Mouse (Mus musculus): Measurements from ENCODE around the gene Dock8.
"Not testable (repeated sequence)": the region's sequence is repeated elsewhere in the genome, so short reads cannot be mapped to it uniquely, and the experiment has no call there.

Gene Dock8

GRCm38 (mm10) chr19:25000153-25000552 is 819 bp downstream of the Dock8 start:
- no peak for DNase-seq (ENCODE audit: low spot score)

- DNase-seq (ENCODE audit: low spot score), result no peak
Observed at GRCm38 (mm10) chr19:25002032-25002431, 2.7 kb downstream of the Dock8 start.

- no peak for DNase-seq (ENCODE audit: low spot score)
Observed at GRCm38 (mm10) chr19:25002828-25003227, 3.5 kb downstream of the Dock8 start.

GRCm38 (mm10) chr19:25003810-25004209 is 4.5 kb downstream of the Dock8 start:
- DNase-seq (ENCODE audit: low spot score), result no peak

- no peak for DNase-seq (ENCODE audit: low spot score)
Observed at GRCm38 (mm10) chr19:25006686-25007085, 7.4 kb downstream of the Dock8 start.

GRCm38 (mm10) chr19:25008509-25008908 is 9.2 kb downstream of the Dock8 start:
- DNase-seq (ENCODE audit: low spot score), result no peak

GRCm38 (mm10) chr19:25022766-25023165 is 23.4 kb downstream of the Dock8 start:
- DNase-seq (ENCODE audit: low spot score), result no peak

GRCm38 (mm10) chr19:25031765-25032164 is 32.4 kb downstream of the Dock8 start:
- DNase-seq (ENCODE audit: low spot score), result no peak

GRCm38 (mm10) chr19:25033008-25033407 is 33.7 kb downstream of the Dock8 start:
- not testable (repeated sequence) for DNase-seq (ENCODE audit: low spot score)

- no peak for DNase-seq (ENCODE audit: low spot score)
Observed at GRCm38 (mm10) chr19:25035825-25036224, 36.5 kb downstream of the Dock8 start.

- DNase-seq (ENCODE audit: low spot score), result no peak
Observed at GRCm38 (mm10) chr19:25036784-25037183, 37.5 kb downstream of the Dock8 start.

GRCm38 (mm10) chr19:25037249-25037648 is 37.9 kb downstream of the Dock8 start:
- no peak for DNase-seq (ENCODE audit: low spot score)

- no peak for DNase-seq (ENCODE audit: low spot score)
Observed at GRCm38 (mm10) chr19:25038293-25038692, 39.0 kb downstream of the Dock8 start.

- DNase-seq (ENCODE audit: low spot score), result no peak
Observed at GRCm38 (mm10) chr19:25041209-25041608, 41.9 kb downstream of the Dock8 start.

- no peak for DNase-seq (ENCODE audit: low spot score)
Observed at GRCm38 (mm10) chr19:25042973-25043372, 43.6 kb downstream of the Dock8 start.

GRCm38 (mm10) chr19:25044057-25044456 is 44.7 kb downstream of the Dock8 start:
- no peak for DNase-seq (ENCODE audit: low spot score)

GRCm38 (mm10) chr19:25052355-25052754 is 53.0 kb downstream of the Dock8 start:
- no peak for DNase-seq (ENCODE audit: low spot score)

- no peak for DNase-seq (ENCODE audit: low spot score)
Observed at GRCm38 (mm10) chr19:25053152-25053551, 53.8 kb downstream of the Dock8 start.

- no peak for DNase-seq (ENCODE audit: low spot score)
Observed at GRCm38 (mm10) chr19:25055025-25055424, 55.7 kb downstream of the Dock8 start.

GRCm38 (mm10) chr19:25055559-25055958 is 56.2 kb downstream of the Dock8 start:
- DNase-seq (ENCODE audit: low spot score), result no peak

GRCm38 (mm10) chr19:25056224-25056623 is 56.9 kb downstream of the Dock8 start:
- no peak for DNase-seq (ENCODE audit: low spot score)

- no peak for DNase-seq (ENCODE audit: low spot score)
Observed at GRCm38 (mm10) chr19:25057826-25058225, 58.5 kb downstream of the Dock8 start.

GRCm38 (mm10) chr19:25059847-25060364 is 60.6 kb downstream of the Dock8 start:
- no peak for DNase-seq (ENCODE audit: low spot score)

GRCm38 (mm10) chr19:25060375-25060774 is 61.0 kb downstream of the Dock8 start:
- DNase-seq (ENCODE audit: low spot score), result no peak

Data from MN1 (cell line).